Mouse (Mus musculus): ENCODE data around the gene Bmpr1a. TPM values are rescaled to one million over a fixed set of nuclear protein-coding genes. Genes with fewer than 3 reads are reported as not detected.

The Bmpr1a gene
- polyA plus RNA-seq, 1 experiment from 2014 or later, result 48.9 TPM

DNA sequence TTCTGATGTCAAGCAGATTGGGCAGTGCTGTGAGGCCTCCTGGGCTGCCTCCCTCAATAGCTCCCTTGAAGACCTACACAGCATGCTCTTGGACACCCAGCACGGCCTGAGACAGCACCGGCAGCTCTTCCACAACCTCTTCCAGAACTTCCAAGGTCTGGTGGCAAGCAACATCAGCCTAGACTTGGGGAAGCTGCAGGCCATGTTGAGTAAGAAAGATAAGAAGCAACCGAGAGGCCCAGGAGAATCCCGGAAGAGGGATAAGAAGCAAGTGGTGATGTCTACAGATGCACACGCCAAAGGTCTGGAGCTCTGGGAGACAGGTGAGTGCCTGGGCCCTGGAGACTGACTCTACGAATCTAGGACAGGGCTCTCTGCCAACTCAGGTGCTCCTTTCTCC is 103.8 kb downstream of the Bmpr1a start:
- Histone ChIP-seq H3K9me3 (no peaks in the 10 kb centered on the region), H3K36me3 (peaks cover 61% of the 10 kb centered on the region), H3K27me3 (ENCODE audit: insufficient read depth, poor library complexity, severe bottlenecking) (no peaks in the 10 kb centered on the region), H3K4me1 (0 out of 2 replicates have a peak, but pooled peaks cover 5% of the 10 kb centered on the region), H3K27ac (no peak overlapping the region), H3K4me3 (no peak overlapping the region)
- peak; percentile 68 for DNase-seq (ENCODE audit: low spot score)
- 88% methylated on average over 6 of the region's 6 CpGs for WGBS

GRCm38 (mm10) chr14:34398901-34399300 is 104.2 kb downstream of the Bmpr1a start:
- H3K36me3 ChIP-seq, result peaks cover 59% of the 10 kb centered on the region
- no peaks in the 10 kb centered on the region for H3K9me3 ChIP-seq
- 0 out of 2 replicates have a peak, but pooled peaks cover 5% of the 10 kb centered on the region for H3K4me1 ChIP-seq
- 90% methylated on average over 21 of the region's 21 CpGs for WGBS
- no peak for DNase-seq (ENCODE audit: low spot score)
- H3K4me3 ChIP-seq, result no peak overlapping the region
- no peaks in the 10 kb centered on the region for H3K27me3 ChIP-seq (ENCODE audit: insufficient read depth, poor library complexity, severe bottlenecking)
- no peak overlapping the region for H3K27ac ChIP-seq

DNA sequence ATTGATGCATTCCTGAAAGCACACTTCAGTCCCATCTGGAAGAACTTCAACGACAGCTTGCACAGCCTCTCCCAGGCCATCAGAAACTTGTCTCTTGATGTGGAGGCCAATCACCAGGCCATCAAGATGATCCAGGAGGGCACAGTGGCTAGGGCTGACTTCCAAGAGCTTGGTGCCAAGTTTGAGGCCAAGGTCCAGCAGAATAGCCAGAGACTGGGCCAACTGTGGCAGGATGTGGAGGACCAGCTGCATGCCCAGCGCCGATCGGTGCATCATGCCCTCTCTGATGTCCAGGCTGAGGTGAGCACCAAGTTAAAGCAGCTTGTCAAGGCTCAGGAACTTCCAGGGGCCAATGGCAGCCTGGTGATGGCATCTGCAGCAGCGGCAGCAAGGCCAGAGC is 105.3 kb downstream of the Bmpr1a start:
- H3K36me3 ChIP-seq, result peaks cover 54% of the 10 kb centered on the region
- H3K27me3 ChIP-seq (ENCODE audit: insufficient read depth, poor library complexity, severe bottlenecking), result no peaks in the 10 kb centered on the region
- DNase-seq (ENCODE audit: low spot score), result peak; percentile 74
- H3K9me3 ChIP-seq, result no peaks in the 10 kb centered on the region
- 0 out of 2 replicates have a peak, but pooled peaks cover 5% of the 10 kb centered on the region for H3K4me1 ChIP-seq
- H3K27ac ChIP-seq, result no peak overlapping the region
- H3K4me3 ChIP-seq, result no peak overlapping the region
- 84% methylated on average over 5 of the region's 5 CpGs for WGBS

- no peak overlapping the region for H3K4me3 ChIP-seq
- H3K27ac ChIP-seq, result no peak overlapping the region
- no peaks in the 10 kb centered on the region for H3K27me3 ChIP-seq (ENCODE audit: insufficient read depth, poor library complexity, severe bottlenecking)
- DNase-seq (ENCODE audit: low spot score), result no peak
- H3K9me3 ChIP-seq, result peaks cover 3% of the 10 kb centered on the region; the same call in 1 of the 2 replicates
- WGBS, result 66% methylated on average over 4 of the region's 4 CpGs
- peaks cover 24% of the 10 kb centered on the region for H3K36me3 ChIP-seq
- no peaks in the 10 kb centered on the region for H3K4me1 ChIP-seq
Observed at GRCm38 (mm10) chr14:34393295-34393694, 109.8 kb downstream of the Bmpr1a start.

DNA sequence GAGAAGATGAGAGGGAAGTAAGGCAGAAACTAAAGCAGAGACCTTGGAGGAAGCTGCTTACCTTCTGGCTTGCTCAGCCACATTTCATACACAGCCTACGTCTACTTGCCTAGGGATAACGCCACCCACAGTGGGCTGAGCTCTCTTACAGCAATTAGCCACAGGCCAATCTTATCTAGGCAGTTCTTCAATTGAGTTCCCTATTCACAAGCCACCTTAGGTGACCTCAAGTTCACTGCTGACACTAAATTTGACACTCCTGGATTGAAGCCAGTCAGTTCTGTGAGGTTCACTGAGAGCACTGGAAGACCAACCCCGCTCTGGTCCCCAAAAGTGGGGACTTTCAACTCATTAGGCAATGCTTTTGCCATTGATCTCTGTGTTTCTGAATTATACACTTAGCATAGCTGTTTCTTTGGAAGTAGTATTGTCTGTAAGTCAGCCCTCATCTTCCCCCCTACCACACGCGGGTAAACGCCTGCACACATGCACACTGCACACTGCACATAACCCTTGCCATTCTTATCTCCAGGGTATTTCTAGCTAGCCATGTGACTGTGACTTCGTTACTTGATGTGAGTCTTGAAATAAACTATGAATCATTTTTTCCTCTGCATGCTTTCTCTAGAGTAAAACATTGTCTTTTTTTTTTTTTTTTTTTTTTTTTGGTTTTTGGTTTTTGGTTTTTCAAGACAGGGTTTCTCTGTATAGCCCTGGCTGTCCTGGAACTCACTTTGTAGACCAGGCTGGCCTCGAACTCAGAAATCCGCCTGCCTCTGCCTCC is 120.0 kb downstream of the Bmpr1a start:
- H3K36me3 ChIP-seq, result peaks cover 13% of the 10 kb centered on the region; the same call in 1 of the 2 replicates
- H3K27ac ChIP-seq, result no peak overlapping the region
- H3K9me3 ChIP-seq, result no peaks in the 10 kb centered on the region
- H3K4me3 ChIP-seq, result no peak overlapping the region
- H3K27me3 ChIP-seq (ENCODE audit: insufficient read depth, poor library complexity, severe bottlenecking), result no peaks in the 10 kb centered on the region
- peaks cover 12% of the 10 kb centered on the region for H3K4me1 ChIP-seq
- WGBS, result 89% methylated on average over 9 of the region's 9 CpGs
- no peak for DNase-seq (ENCODE audit: low spot score)

- DNase-seq (ENCODE audit: low spot score), result no peak
- peaks cover 46% of the 10 kb centered on the region for H3K4me1 ChIP-seq
- peak overlapping the region; percentile 36 for H3K4me3 ChIP-seq
- WGBS, result 36% methylated on average over 11 of the region's 11 CpGs
- peaks cover 4% of the 10 kb centered on the region; the same call in 1 of the 2 replicates for H3K27me3 ChIP-seq (ENCODE audit: insufficient read depth, poor library complexity, severe bottlenecking)
- peak overlapping the region; percentile 88 for H3K27ac ChIP-seq
- H3K9me3 ChIP-seq, result no peaks in the 10 kb centered on the region
- peaks cover 13% of the 10 kb centered on the region; the same call in 1 of the 2 replicates for H3K36me3 ChIP-seq
Observed at GRCm38 (mm10) chr14:34378560-34379331, 124.4 kb downstream of the Bmpr1a start.

- Histone ChIP-seq H3K36me3 (0 out of 2 replicates have a peak, but pooled peaks cover 6% of the 10 kb centered on the region), H3K4me3 (peak overlapping the region; percentile 47), H3K9me3 (no peaks in the 10 kb centered on the region), H3K4me1 (peaks cover 48% of the 10 kb centered on the region), H3K27ac (peak overlapping the region; percentile 77; the same call in 1 of the 2 replicates), H3K27me3 (ENCODE audit: insufficient read depth, poor library complexity, severe bottlenecking) (peaks cover 4% of the 10 kb centered on the region; the same call in 1 of the 2 replicates)
- 60% methylated on average over 4 of the region's 4 CpGs for WGBS
- no peak for DNase-seq (ENCODE audit: low spot score)
Observed at GRCm38 (mm10) chr14:34377121-34377520, 126.0 kb downstream of the Bmpr1a start.

DNA sequence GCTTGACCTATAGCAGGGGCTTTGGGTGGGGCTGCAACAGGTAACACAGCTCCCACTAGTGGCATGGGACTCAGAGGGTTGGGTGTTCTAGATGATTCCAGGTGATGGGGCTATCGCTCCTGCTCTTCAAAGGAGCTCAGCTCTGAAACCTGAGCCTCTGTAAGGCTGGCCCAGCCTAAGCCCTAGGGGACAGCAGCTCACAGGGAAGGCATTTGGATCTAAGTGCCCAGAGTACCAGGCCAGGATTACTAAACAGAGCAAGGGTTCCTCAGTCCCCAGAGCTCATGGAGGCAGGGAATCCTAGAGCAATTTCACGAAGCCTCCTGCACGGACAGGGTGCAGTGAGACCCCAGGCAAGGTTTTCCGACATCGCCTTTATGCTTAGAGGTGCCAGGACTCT is 127.2 kb downstream of the Bmpr1a start:
- Histone ChIP-seq H3K36me3 (no peaks in the 10 kb centered on the region), H3K27me3 (ENCODE audit: insufficient read depth, poor library complexity, severe bottlenecking) (peaks cover 4% of the 10 kb centered on the region; the same call in 1 of the 2 replicates), H3K4me1 (peaks cover 48% of the 10 kb centered on the region), H3K9me3 (no peaks in the 10 kb centered on the region), H3K27ac (peak overlapping the region; percentile 77), H3K4me3 (peak overlapping the region; percentile 47)
- no peak for DNase-seq (ENCODE audit: low spot score)
- 70% methylated on average over 5 of the region's 5 CpGs for WGBS

- H3K9me3 ChIP-seq, result no peaks in the 10 kb centered on the region
- H3K4me3 ChIP-seq, result peak within 1 kb of the TSS; percentile 47
- H3K27me3 ChIP-seq (ENCODE audit: insufficient read depth, poor library complexity, severe bottlenecking), result peaks cover 6% of the 10 kb centered on the region; the same call in 1 of the 2 replicates
- H3K4me1 ChIP-seq, result peaks cover 48% of the 10 kb centered on the region
- WGBS, result 63% methylated on average over 13 of the region's 13 CpGs
- no peaks in the 10 kb centered on the region for H3K36me3 ChIP-seq
- no peak for DNase-seq (ENCODE audit: low spot score)
- peak within 1 kb of the TSS; percentile 77 for H3K27ac ChIP-seq
Observed at GRCm38 (mm10) chr14:34375415-34375904, 127.7 kb downstream of the Bmpr1a start, which contains the start of gene Mmrn2. Mmrn2 (plus strand) TSS chr14:34375465.

DNA sequence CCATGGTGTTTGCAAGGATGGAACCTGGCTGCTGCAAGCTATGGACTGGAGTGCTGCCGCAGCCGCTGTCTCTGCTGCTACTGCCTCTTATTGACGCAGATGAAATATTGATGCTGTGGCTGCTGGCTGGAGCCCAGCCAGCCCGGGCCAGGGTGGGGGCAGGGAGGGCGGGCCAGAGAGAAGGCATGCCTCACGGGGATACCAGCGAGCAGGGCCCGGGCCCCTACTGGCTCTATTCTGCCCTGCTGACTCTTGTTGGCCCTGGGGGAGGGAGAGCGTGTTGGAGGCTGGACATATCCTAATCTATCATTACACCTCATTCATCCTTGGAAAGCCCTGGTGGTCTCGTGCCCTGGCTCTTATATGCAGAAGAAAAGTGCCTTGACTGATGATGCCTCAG is 128.6 kb downstream of the Bmpr1a start, which contains the start of gene Sncg:
TSS of gene Sncg (minus strand) at position 213 of the 400 bp plus-strand sequence.
- 46% methylated on average over 10 of the region's 10 CpGs for WGBS
- Histone ChIP-seq H3K36me3 (no peaks in the 10 kb centered on the region), H3K27ac (peak within 1 kb of the TSS; percentile 77)

DNA sequence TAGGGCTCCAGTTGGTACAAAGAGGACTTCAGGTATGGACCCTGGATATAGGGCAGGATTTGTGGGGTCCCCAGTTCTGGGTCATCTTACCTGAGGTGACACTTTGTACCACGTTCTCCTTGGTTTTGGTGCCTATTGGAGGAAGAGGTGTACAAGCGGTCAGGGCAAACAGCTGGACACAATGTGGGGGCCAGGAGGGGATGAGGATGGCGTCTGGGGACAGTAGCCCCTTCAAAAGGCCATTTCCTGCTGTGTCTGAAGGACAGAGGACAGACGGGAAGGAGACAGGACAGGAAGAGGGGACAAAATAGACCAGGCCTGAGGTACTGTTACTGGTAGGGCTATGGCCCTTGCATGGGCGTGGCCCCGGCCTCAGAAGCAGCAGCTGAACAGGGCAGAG is 129.6 kb downstream of the Bmpr1a start:
- 55% methylated on average over 6 of the region's 6 CpGs for WGBS
- no peak for DNase-seq (ENCODE audit: low spot score)
- Histone ChIP-seq H3K27ac (no peak overlapping the region; the same call in 1 of the 2 replicates), H3K36me3 (no peaks in the 10 kb centered on the region), H3K4me1 (peaks cover 46% of the 10 kb centered on the region), H3K27me3 (ENCODE audit: insufficient read depth, poor library complexity, severe bottlenecking) (peaks cover 10% of the 10 kb centered on the region; the same call in 1 of the 2 replicates), H3K9me3 (no peaks in the 10 kb centered on the region), H3K4me3 (no peak overlapping the region)

More for the DNA sequence above, 128.6 kb downstream of the Bmpr1a start, which contains the start of gene Sncg:
- DNase-seq (ENCODE audit: low spot score), result no peak
- Histone ChIP-seq H3K4me1 (peaks cover 48% of the 10 kb centered on the region), H3K9me3 (no peaks in the 10 kb centered on the region), H3K27me3 (ENCODE audit: insufficient read depth, poor library complexity, severe bottlenecking) (peaks cover 10% of the 10 kb centered on the region; the same call in 1 of the 2 replicates), H3K4me3 (peak within 1 kb of the TSS; percentile 47)

DNA sequence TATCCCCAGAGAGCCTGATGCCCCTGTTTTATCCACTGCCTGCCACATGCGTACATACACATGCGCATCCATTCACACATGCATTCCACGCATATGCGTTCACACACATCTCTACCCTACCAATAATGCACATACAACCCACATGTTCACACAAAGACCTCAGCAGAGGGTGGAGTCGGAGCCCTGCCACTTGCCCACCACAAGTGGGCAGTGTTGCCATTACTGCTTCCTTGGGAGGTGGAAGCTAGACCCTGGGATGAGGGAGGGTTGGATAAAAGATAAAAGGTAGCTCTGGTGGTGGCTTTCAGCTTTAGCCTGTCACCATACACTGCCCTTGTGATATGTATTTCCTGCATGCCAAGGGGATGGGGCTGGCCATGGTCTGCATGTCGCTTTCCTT is 130.5 kb downstream of the Bmpr1a start:
- WGBS, result 74% methylated on average over 6 of the region's 6 CpGs
- peaks cover 39% of the 10 kb centered on the region for H3K4me1 ChIP-seq
- H3K27ac ChIP-seq, result no peak overlapping the region
- DNase-seq (ENCODE audit: low spot score), result no peak
- no peak overlapping the region for H3K4me3 ChIP-seq
- H3K9me3 ChIP-seq, result no peaks in the 10 kb centered on the region
- H3K36me3 ChIP-seq, result no peaks in the 10 kb centered on the region
- H3K27me3 ChIP-seq (ENCODE audit: insufficient read depth, poor library complexity, severe bottlenecking), result peaks cover 10% of the 10 kb centered on the region; the same call in 1 of the 2 replicates
